Mouse (Mus musculus) embryonic fibroblast, embryonic 13.5 days (primary cell): ENCODE results near the gene Wasf3.

Experiments
- CTCF ChIP-seq: IDR thresholded peaks from 2 replicates; pipeline ENCODE4 v1.5.1; 2011; ENCODE audit warnings: mild to moderate bottlenecking, control low read depth, low read length, moderate library complexity, borderline replicate concordance; ENCODE audit not compliant: insufficient read depth
- POLR2A ChIP-seq: IDR thresholded peaks from 2 replicates; pipeline ENCODE4 v1.6.1; 2011; ENCODE audit warnings: low read depth, mild to moderate bottlenecking, control low read depth, low read length, moderate library complexity

DNA sequence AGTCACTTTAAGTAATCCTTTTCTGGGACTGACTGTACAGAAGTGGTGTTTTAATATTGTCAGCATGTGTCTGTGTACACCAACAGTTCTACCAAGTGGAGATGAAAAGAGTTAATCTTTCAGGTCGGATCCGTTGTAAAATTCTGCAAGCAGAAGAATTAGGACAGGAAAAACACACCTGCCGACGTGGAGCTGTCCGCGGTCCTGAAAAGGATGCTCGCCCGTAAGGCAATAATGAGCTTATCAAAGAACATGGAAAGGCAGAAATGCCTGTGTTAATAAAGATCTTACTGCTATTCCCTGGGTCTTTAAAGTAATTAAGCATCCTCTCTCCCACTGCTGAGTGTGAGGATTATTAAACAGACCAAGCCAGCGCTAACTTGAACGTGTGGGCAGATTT, 24.4 kb upstream of the Wasf3 start:
- TF ChIP-seq CTCF = no peak
- TF ChIP-seq POLR2A = no peak
